Mouse (Mus musculus): Measurements from ENCODE around the gene Smap2. TPM values are rescaled to one million over a fixed set of nuclear protein-coding genes. Genes with fewer than 3 reads are reported as not detected.

Smap2 gene
- total and polyA plus RNA-seq, 3 experiments: 20.1 to 110 (median 29.1) TPM

DNA sequence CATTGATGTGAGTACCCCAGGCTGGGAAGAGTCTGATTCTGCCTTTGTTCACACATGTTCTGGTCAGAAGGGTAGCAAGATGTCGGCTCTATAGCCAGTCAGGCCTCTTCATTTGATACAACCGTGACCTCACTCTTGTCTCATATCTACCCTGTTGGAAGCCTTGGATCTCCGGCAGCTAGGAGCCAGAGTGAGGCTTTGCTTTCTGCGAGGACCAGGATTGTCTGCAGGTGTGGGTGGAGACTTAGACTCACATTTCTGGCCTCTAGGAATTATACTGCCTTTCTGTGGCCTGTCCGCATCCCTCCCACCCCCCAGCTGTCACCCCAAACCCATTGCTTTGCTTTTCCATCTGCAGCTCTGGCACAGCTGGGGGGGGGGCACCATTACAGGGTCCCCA, 25.4 kb upstream of the Smap2 start:
- Histone ChIP-seq H3K4me2 (ENCODE audit: insufficient read depth, low read depth, poor library complexity, severe bottlenecking) (no peak overlapping the region), H3K36me3 (replicated peaks in 1 of 2; ENCODE audit: control insufficient read depth in 1 of 2, insufficient read depth in 1 of 2, low read length in 1 of 2) (no peaks in the 10 kb centered on the region), H3K4me1 (ENCODE audit: control insufficient read depth in 1 of 2, insufficient read depth in 2 of 2) (peaks cover 2 to 18% of the 10 kb centered on the region in 2 experiments; a peak in 2 of 4 replicates), H3K9me3 (replicated peaks; ENCODE audit: low read length) (no peaks in the 10 kb centered on the region), H3K4me3 (replicated peaks in 1 of 3; ENCODE audit: low read depth in 2 of 3, low read length in 2 of 3, poor library complexity in 1 of 3) (no peak overlapping the region), H3K79me2 (replicated peaks; ENCODE audit: control insufficient read depth, extremely low read depth, insufficient read depth, poor library complexity, severe bottlenecking) (no peaks in the 10 kb centered on the region), H3K27me3 (replicated peaks) (peaks cover 22% of the 10 kb centered on the region), H3K27ac (ENCODE audit: insufficient read depth, low read depth) (no peak overlapping the region), H3K9ac (ENCODE audit: insufficient read depth, low read depth) (no peak overlapping the region)
- dilution Hi-C loops (cut with MboI; ENCODE audit: extremely low pct_ligation_motif_present, extremely low pct_unique_long_range_greater_than_20kb, low sequenced_read_pairs) (no loop called here), in situ Hi-C loops (cut with MboI; ENCODE audit: low pct_ligation_motif_present, low pct_unique_long_range_greater_than_20kb, low sequenced_read_pairs) (no loop called here)
- no peak for DNase-seq (ENCODE audit: extremely low read depth)
- TF ChIP-seq USF2 (conservative IDR thresholded peaks at IDR 0.05; ENCODE audit: low read depth, low read length): no peak

DNA sequence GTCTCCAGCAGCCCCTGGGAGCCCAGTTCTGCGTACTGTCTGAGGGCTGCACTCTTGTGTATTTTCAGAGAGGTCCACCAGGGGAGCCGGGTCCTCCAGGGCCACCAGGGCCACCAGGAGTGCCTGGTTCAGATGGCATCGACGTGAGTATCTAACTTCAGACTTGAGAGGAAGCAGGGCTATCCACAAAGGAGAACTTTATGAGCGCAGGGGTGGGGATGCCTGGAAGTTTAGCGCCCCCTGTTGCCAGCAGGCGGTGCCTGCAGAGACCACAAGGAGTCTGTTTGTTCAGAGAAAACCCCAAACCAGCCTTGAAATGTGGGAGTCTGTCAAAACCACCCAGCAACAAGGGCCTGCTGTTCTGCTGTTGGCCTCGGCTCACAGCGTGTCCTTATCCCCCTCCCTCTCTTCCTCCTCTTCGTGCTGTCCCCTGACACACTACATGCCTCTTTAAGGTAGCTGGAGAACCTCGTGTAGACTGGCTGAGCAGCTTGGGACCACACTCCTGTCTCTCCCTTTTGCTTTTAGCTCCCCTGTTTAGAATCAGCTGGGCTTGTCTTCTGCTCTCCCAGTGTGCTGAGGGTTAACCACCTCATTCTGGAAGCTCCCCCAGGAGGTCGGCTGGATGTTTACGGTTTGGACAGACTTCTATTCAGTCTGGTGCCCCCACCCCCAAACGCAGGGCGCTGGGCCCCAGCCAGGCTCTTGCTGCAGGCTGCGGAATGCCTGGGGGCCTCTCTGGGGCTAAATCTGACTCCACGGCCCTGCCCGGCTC, 24.0 kb upstream of the Smap2 start:
- Histone ChIP-seq H3K79me2 (replicated peaks; ENCODE audit: control insufficient read depth, extremely low read depth, insufficient read depth, poor library complexity, severe bottlenecking) (no peaks in the 10 kb centered on the region), H3K4me1 (ENCODE audit: control insufficient read depth in 1 of 2, insufficient read depth in 2 of 2) (peaks cover 2 to 18% of the 10 kb centered on the region in 2 experiments; a peak in 2 of 4 replicates), H3K9ac (ENCODE audit: insufficient read depth, low read depth) (no peak overlapping the region), H3K27me3 (replicated peaks) (peaks cover 15% of the 10 kb centered on the region), H3K36me3 (replicated peaks in 1 of 2; ENCODE audit: control insufficient read depth in 1 of 2, insufficient read depth in 1 of 2, low read length in 1 of 2) (no peaks in the 10 kb centered on the region), H3K9me3 (replicated peaks; ENCODE audit: low read length) (no peaks in the 10 kb centered on the region), H3K4me3 (replicated peaks in 1 of 3; ENCODE audit: low read depth in 2 of 3, low read length in 2 of 3, poor library complexity in 1 of 3) (no peak overlapping the region), H3K4me2 (ENCODE audit: insufficient read depth, low read depth, poor library complexity, severe bottlenecking) (no peak overlapping the region), H3K27ac (ENCODE audit: insufficient read depth, low read depth) (no peak overlapping the region)
- TF ChIP-seq MAZ (IDR thresholded peaks at IDR 0.05; ENCODE audit: low read depth, low read length) (0 out of 2 replicates have a peak, but pooled peaks have one; percentile 12), USF1 (IDR thresholded peaks at IDR 0.05; ENCODE audit: low read depth, low read length) (no peak), MEF2A (IDR thresholded peaks at IDR 0.05; ENCODE audit: borderline replicate concordance, low read depth, low read length) (0 out of 2 replicates have a peak, but pooled peaks have one; percentile 8), MXI1 (IDR thresholded peaks at IDR 0.05; ENCODE audit: low read depth, low read length) (no peak), IRF4 (IDR thresholded peaks at IDR 0.05; ENCODE audit: low read depth, low read length) (no peak), PAX5 (IDR thresholded peaks at IDR 0.05; ENCODE audit: low read length) (no peak), BHLHE40 (IDR thresholded peaks at IDR 0.05; ENCODE audit: low read depth, low read length) (no peak), HCFC1 (IDR thresholded peaks at IDR 0.05; ENCODE audit: low read depth, low read length) (no peak), SMC3 (IDR thresholded peaks at IDR 0.05; ENCODE audit: low read depth, low read length) (peak; percentile 62), JUND (conservative IDR thresholded peaks at IDR 0.05; ENCODE audit: low read depth, low read length) (no peak), ELF1 (IDR thresholded peaks at IDR 0.05; ENCODE audit: low read depth, low read length) (no peak), MYC (IDR thresholded peaks at IDR 0.05; ENCODE audit: low read depth, low read length) (no peak), RAD21 (IDR thresholded peaks at IDR 0.05; ENCODE audit: low read depth, low read length) (peak; percentile 72), POLR2AphosphoS2 (IDR thresholded peaks at IDR 0.05; ENCODE audit: low read depth, low read length) (no peak), NELFE (IDR thresholded peaks at IDR 0.05; ENCODE audit: low read depth, low read length) (peak; percentile 30; the same call in 1 of the 2 replicates), RCOR1 (conservative IDR thresholded peaks at IDR 0.05; ENCODE audit: low read depth, low read length) (no peak), MAFK (IDR thresholded peaks at IDR 0.05; ENCODE audit: insufficient replicate concordance, low read length) (no peak), CTCF (conservative IDR thresholded peaks at IDR 0.05 in 1 of 2, IDR thresholded peaks at IDR 0.05 in 1 of 2; ENCODE audit: low read depth in 2 of 2, low read length in 2 of 2) (peak; percentile 82 to 86)
- in situ Hi-C loops (cut with MboI; ENCODE audit: low pct_ligation_motif_present, low pct_unique_long_range_greater_than_20kb, low sequenced_read_pairs): no loop called here
- dilution Hi-C loops (cut with MboI; ENCODE audit: extremely low pct_ligation_motif_present, extremely low pct_unique_long_range_greater_than_20kb, low sequenced_read_pairs): no loop called here
- peak; percentile 62 for DNase-seq (ENCODE audit: extremely low read depth)
